Mouse (Mus musculus) large intestine, adult 2 months (tissue): ENCODE measurements around the gene Rhobtb1. TPM values are rescaled to one million over a fixed set of nuclear protein-coding genes. Genes with fewer than 3 reads are reported as not detected.
A peak's percentile ranks its signal among the peaks of the same experiment; 100 is the strongest.

Experiments used
- DNase-seq: peaks from one replicate; pipeline ENCODE4 v3.0.0-alpha.2; 2012; ENCODE audit warnings: low read depth, low spot score
- WGBS: fragments of 180-500 bp; shearing (Covaris S2); methylation state at CpG from one replicate; pipeline ENCODE4 v1.1.7; 2018; 5-methylcytosine and 5-hydroxymethylcytosine counted together
- polyA plus RNA-seq: library from polyadenylated mRNA; depleted of rRNA; stranded (reverse); fragments of >200 nt; gene quantifications from 2 replicates; pipeline ENCODE4 v1.2.3, GENCODE M21; 2012

Rhobtb1 gene
- polyA plus RNA-seq, 1 experiment, result 2.3 TPM

- no peak for DNase-seq
- 79% methylated on average over 3 of the region's 3 CpGs for WGBS
These were observed 153.6 kb downstream of the Rhobtb1 start for GRCm38 (mm10) chr10:69304819-69305218.

DNA sequence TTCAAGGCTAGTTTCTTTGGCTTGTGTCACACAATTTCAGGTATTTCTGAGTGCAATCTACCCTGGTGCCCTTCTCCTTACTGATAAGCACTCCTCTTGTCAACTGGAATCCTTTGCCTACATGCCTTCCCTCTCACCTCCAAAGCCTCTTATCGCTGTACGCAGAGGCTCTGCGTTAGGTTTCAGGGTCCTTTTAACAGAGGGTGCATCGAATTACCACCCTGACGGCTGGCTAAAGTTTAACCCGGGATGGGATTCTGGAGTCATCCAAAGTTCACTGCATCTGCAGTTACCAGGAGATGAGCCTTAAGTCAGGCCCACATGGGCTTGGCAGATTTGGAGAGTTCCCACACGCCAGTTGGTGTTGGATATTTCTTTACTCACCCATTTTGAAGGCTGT, 154.4 kb downstream of the Rhobtb1 start:
- 29% methylated on average over 7 of the region's 7 CpGs for WGBS
- DNase-seq, result no peak

DNA sequence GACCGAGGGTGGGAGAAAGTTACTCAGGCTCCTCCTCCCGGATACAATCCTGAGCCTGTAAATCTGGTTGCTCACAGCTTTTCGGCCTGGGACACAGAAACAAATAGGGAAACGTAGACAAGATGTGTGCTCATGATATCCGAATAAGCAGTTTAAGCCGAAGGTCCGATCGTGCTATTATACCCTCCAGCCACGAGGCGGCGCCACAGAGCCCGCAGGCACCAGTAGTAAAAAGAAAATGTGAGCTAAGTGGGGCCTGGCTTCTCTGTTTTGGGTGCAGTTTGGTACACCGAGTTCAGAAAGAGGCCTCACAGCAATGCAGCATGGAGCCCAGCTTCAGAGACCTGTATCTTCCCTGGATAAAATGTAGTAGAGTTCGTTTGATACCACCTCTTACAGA, 155.0 kb downstream of the Rhobtb1 start:
- peak; percentile 27 for DNase-seq
- 28% methylated on average over 14 of the region's 14 CpGs for WGBS

DNA sequence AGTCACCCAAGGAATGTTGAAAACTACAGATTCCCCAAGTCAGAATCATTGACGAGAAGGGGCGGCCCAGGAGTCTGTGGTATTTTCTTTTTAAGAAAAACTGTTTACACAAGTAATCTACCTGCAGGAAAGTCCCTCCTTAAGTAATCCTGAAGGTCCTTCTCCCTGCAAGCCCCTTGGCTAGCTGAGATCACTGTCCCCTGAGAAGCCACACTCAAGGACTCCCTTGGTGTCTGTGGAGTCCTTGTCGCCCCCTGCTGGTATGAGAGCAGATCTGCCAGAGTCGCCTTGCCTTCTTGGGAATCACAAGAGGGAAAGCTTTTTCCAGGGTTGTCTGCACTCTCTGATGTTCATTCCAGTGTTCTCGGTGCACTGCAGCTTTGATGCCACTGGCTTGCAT, 155.8 kb downstream of the Rhobtb1 start:
- WGBS, result 45% methylated on average over 5 of the region's 5 CpGs
- peak; percentile 44 for DNase-seq

DNA sequence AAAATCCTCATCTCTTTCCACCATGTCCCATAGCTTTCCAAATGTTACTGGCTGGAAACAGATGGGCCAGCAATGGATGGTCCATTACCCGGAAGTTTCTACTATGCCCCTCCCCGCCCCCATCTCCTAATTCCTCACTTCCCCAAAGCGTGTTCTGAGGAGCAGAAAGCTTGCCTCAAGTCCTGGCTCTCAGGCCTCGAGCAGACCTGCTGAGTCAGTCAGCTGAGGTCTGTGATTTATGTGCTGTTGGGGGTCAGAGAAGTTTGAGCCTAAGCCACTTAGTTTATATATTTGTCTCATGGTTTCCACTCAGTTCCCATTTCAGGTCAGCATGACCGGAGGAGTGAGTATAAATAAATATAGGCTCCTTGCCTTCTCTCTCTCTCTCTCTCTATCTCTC, 157.9 kb downstream of the Rhobtb1 start:
- 41% methylated on average over 5 of the region's 5 CpGs for WGBS
- no peak for DNase-seq

GRCm38 (mm10) chr10:69311867-69312266, 160.6 kb downstream of the Rhobtb1 start:
- WGBS, result 73% methylated on average over 16 of the region's 16 CpGs
- no peak for DNase-seq

- WGBS, result 76% methylated on average over 8 of the region's 8 CpGs
- no peak for DNase-seq
These were observed 162.7 kb downstream of the Rhobtb1 start for GRCm38 (mm10) chr10:69313944-69314343.

DNA sequence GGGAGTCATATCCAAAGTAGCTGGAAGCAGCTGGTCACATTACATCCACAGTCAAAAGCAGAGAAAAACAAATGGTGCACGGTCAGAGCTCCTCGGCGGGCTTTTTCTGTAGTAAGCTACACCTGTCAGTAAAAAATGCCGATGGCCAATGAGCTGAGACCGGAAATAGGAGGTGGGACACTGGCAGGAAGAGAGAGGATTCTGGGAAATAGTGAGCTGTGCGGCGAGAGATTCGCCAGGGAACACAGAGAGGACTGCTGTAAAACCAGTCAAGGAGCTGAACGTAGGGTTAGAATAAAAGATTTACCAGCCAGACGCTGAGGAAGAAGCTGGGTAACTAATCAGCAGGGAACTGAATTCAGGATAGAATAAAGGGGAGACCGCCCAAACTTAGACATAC, 167.3 kb downstream of the Rhobtb1 start:
- WGBS, result 93% methylated on average over 11 of the region's 11 CpGs
- no peak for DNase-seq

DNA sequence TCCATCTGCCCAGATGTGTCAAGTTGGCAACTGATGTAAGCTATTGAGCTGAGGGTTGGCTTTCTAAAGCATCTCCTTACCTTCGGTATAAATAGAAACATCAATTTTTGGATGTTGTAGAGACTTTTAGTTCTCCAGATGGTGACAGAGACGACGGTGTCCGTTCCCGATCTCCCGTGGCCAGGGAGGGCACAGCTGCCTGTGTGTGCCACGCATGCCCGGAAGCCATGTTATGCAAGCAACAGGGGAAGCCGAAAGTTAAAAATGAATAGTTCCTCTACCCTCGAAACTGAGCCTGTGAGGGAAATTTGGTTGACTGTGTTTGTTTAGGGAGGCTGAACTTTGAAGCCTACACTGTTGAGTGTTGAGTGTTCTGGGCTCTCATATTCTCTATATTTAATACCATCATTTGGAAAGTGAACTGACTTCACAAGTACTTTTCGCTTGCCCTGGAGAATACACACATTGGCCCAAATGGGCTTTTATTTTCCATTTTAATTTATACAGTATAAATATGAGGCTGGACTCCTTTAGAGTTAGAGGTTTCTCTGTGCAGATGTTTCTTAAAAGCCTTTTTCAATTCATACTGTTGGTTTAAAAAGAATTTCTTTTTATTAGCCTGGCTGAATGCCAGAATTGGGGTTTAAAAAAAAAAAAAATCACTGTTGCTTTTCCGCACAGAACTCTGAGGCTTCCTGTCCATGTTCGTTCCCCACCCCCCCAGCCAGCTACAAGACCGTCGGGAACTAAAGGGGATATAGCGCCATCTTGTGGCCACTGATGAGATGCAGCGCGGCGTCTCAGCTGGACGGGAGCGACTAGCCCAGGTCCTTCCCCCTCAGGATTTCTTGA, 169.7 kb downstream of the Rhobtb1 start:
- 30% methylated on average over 21 of the region's 21 CpGs for WGBS
- peak; percentile 67 for DNase-seq

GRCm38 (mm10) chr10:69321519-69322035, 170.3 kb downstream of the Rhobtb1 start:
- 13% methylated on average over 15 of the region's 15 CpGs for WGBS

DNA sequence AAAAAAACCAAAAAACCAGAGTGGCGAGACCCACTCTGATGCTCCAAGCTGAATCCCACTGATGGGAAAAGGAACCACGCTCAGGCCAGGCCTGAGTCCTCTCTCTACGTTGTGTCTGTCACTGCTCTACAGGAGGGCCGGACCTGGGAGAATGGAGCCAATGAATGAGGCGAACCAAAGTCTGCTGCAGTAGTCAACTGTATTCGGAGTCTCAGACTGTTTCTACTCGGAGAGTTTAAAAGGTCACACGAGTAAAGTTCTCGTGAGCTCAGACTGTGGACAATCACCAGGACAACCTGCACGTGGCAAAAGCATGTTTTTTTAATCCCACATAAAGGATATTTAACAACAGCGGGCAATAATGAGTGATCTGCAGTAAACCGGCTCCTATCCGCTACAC, 172.8 kb downstream of the Rhobtb1 start:
- DNase-seq, result no peak
- 84% methylated on average over 13 of the region's 13 CpGs for WGBS

More at GRCm38 (mm10) chr10:69321519-69322035, 170.3 kb downstream of the Rhobtb1 start:
- no peak for DNase-seq

- DNase-seq, result no peak
- WGBS, result 89% methylated on average over 7 of the region's 7 CpGs
These were observed 173.6 kb downstream of the Rhobtb1 start for GRCm38 (mm10) chr10:69324816-69325215.

GRCm38 (mm10) chr10:69326433-69326832, 175.2 kb downstream of the Rhobtb1 start:
- DNase-seq, result no peak
- WGBS, result 74% methylated on average over 3 of the region's 3 CpGs

DNA sequence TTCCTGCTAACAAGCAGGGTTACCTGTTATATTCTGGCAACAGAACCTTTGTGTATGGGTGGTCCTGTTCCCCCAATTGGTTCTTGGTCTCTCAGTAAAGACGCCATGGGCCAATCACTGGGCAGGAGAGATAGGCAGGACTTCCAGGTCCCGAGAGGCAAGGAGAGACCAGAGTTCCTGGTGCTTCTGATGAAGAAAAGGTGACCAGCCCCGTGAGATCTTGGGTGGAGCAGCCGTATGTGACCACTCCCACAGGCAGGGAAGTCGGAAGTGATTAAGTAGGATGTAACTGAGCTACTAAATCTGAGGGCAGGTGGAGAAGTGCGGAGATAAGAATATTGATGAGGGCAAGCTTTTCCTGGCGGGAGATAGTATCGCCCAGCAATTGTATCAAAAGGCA, 176.1 kb downstream of the Rhobtb1 start:
- WGBS, result 62% methylated on average over 8 of the region's 8 CpGs
- DNase-seq, result no peak

- no peak for DNase-seq
- 81% methylated on average over 12 of the region's 12 CpGs for WGBS
These were observed 176.9 kb downstream of the Rhobtb1 start for GRCm38 (mm10) chr10:69328029-69328655.

GRCm38 (mm10) chr10:69328656-69329046, 177.4 kb downstream of the Rhobtb1 start:
- 76% methylated on average over 4 of the region's 4 CpGs for WGBS
- DNase-seq, result no peak

DNA sequence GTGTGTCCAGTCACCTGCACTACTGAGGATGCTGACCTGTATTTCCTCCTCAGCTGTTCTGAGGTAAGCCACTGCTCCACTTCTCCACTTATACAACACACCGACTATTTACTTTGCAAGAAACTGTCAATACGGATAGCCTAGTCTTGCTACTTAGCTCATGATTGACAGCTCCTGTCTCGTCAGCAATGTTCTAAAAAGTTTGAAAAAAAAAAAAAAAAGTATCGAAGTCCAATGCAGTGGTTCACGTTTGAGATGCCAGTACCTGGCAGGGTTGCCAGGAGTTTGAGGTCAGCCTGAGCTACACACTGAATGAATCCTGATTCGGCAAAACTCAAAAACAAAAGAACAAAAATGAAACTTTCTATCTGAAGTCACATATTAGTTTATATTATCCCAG, 180.0 kb downstream of the Rhobtb1 start:
- 55% methylated on average over 6 of the region's 6 CpGs for WGBS
- no peak for DNase-seq

GRCm38 (mm10) chr10:69333212-69333611, 182.0 kb downstream of the Rhobtb1 start:
- 84% methylated on average over 11 of the region's 11 CpGs for WGBS
- no peak for DNase-seq

- no peak for DNase-seq
- WGBS, result 66% methylated on average over 16 of the region's 16 CpGs
These were observed 183.3 kb downstream of the Rhobtb1 start for GRCm38 (mm10) chr10:69334271-69335194.

- DNase-seq, result no peak
- 57% methylated on average over 7 of the region's 7 CpGs for WGBS
These were observed 183.9 kb downstream of the Rhobtb1 start for GRCm38 (mm10) chr10:69335195-69335536.
